Mouse (Mus musculus): ENCODE measurements around the gene Insig2.

The Insig2 gene

GRCm38 (mm10) chr1:121326591-121327343 is 5.6 kb downstream of the Insig2 start:
- no peak for DNase-seq (ENCODE audit: low spot score)

GRCm38 (mm10) chr1:121323501-121323900 is 8.9 kb downstream of the Insig2 start:
- DNase-seq (ENCODE audit: low spot score): no peak

GRCm38 (mm10) chr1:121314766-121315428 is 17.5 kb downstream of the Insig2 start:
- DNase-seq (ENCODE audit: low spot score): no peak

- DNase-seq (ENCODE audit: low spot score): no peak
Observed at GRCm38 (mm10) chr1:121313181-121313580, 19.2 kb downstream of the Insig2 start.

- no peak for DNase-seq (ENCODE audit: low spot score)
Observed at GRCm38 (mm10) chr1:121312326-121312725, 20.1 kb downstream of the Insig2 start.

- DNase-seq (ENCODE audit: low spot score): no peak
Observed at GRCm38 (mm10) chr1:121296717-121297255, 35.6 kb downstream of the Insig2 start.

GRCm38 (mm10) chr1:121293571-121293970 is 38.8 kb downstream of the Insig2 start:
- no peak for DNase-seq (ENCODE audit: low spot score)

- DNase-seq (ENCODE audit: low spot score): no peak
Observed at GRCm38 (mm10) chr1:121290841-121291240, 41.5 kb downstream of the Insig2 start.

GRCm38 (mm10) chr1:121290340-121290739 is 42.0 kb downstream of the Insig2 start:
- DNase-seq (ENCODE audit: low spot score): no peak

- DNase-seq (ENCODE audit: low spot score): no peak
Observed at GRCm38 (mm10) chr1:121284197-121284596, 48.2 kb downstream of the Insig2 start.

- no peak for DNase-seq (ENCODE audit: low spot score)
Observed at GRCm38 (mm10) chr1:121280501-121280900, 51.9 kb downstream of the Insig2 start.

- DNase-seq (ENCODE audit: low spot score): no peak
Observed at GRCm38 (mm10) chr1:121278370-121278769, 54.0 kb downstream of the Insig2 start.

GRCm38 (mm10) chr1:121277466-121277865 is 54.9 kb downstream of the Insig2 start:
- no peak for DNase-seq (ENCODE audit: low spot score)

- DNase-seq (ENCODE audit: low spot score): no peak
Observed at GRCm38 (mm10) chr1:121275961-121276506, 56.4 kb downstream of the Insig2 start.

- DNase-seq (ENCODE audit: low spot score): no peak
Observed at GRCm38 (mm10) chr1:121260171-121260741, 72.1 kb downstream of the Insig2 start.
